Mouse (Mus musculus) forebrain, postnatal 0 days (tissue): ENCODE results near the gene Arfgap3. TPM values are rescaled to one million over a fixed set of nuclear protein-coding genes. Genes with fewer than 3 reads are reported as not detected.

ENCODE experiments used
- ATAC-seq: fragments of 200-750 bp; cut with Nextera tagmentation; 2 replicates; pipeline ENCODE4 v1.8.0; 2017; ENCODE audit warnings: mild to moderate bottlenecking, moderate library complexity
- DNase-seq: peaks from one replicate; pipeline ENCODE4 v3.0.0-alpha.2; 2015
- H3K27ac ChIP-seq: fragments of 300-500 bp; sonication (generic); 2 replicates; pipeline ENCODE4 v1.5.1; 2014; ENCODE audit warnings: low read depth, mild to moderate bottlenecking, antibody characterized with exemption, low read length, moderate library complexity, mixed read lengths
- H3K27me3 ChIP-seq: fragments of 300-500 bp; sonication (generic); 2 replicates; pipeline ENCODE4 v1.6.1; 2014; ENCODE audit warnings: mild to moderate bottlenecking, low read length, mixed read lengths; ENCODE audit not compliant: insufficient read depth
- H3K36me3 ChIP-seq: fragments of 300-500 bp; sonication (generic); 2 replicates; pipeline ENCODE4 v1.6.1; 2014; ENCODE audit warnings: mild to moderate bottlenecking, moderate library complexity; ENCODE audit not compliant: insufficient read depth
- H3K4me1 ChIP-seq: fragments of 300-500 bp; sonication (generic); 2 replicates; pipeline ENCODE4 v1.6.1; 2014; ENCODE audit warnings: antibody characterized with exemption; ENCODE audit not compliant: insufficient read depth
- H3K4me2 ChIP-seq: fragments of 300-500 bp; sonication (generic); 2 replicates; pipeline ENCODE4 v1.6.1; 2014; ENCODE audit warnings: low read depth, mild to moderate bottlenecking, moderate library complexity
- H3K4me3 ChIP-seq: fragments of 300-500 bp; sonication (generic); 2 replicates; pipeline ENCODE4 v1.5.1; 2014; ENCODE audit warnings: low read depth, low read length, mixed read lengths
- H3K9ac ChIP-seq: fragments of 300-500 bp; sonication (generic); 2 replicates; pipeline ENCODE4 v1.6.1; 2014; ENCODE audit warnings: mild to moderate bottlenecking
- H3K9me3 ChIP-seq: fragments of 300-500 bp; sonication (generic); 2 replicates; pipeline ENCODE4 v1.6.1; 2016; ENCODE audit warnings: low read length
- CTCF ChIP-seq: sonication (generic); IDR thresholded peaks from 2 replicates; pipeline ENCODE4 v1.5.1; 2016; ENCODE audit warnings: antibody characterized with exemption, control low read depth, low read depth
- WGBS: fragments of 180-500 bp; shearing (Covaris S2); extraction: QIAGEN DNeasy Blood & Tissue Kit; methylation state at CpG from one replicate; pipeline ENCODE4 v1.1.7; 2014; 5-methylcytosine and 5-hydroxymethylcytosine counted together
- polyA plus RNA-seq: library from polyadenylated mRNA; unstranded; fragments of >200 nt; fragmentation: Nextera tagmentation; extraction: Ambion mirVana; gene quantifications from 2 replicates; pipeline ENCODE4 v1.2.1, GENCODE M21; 2015
- total RNA-seq: library from RNA; depleted of rRNA; stranded (reverse); fragments of >200 nt; gene quantifications from 2 replicates; pipeline ENCODE4 v1.2.3, GENCODE M21; 2014

Gene Arfgap3
- total and polyA plus RNA-seq, 2 experiments from 2014 or later, result 33.7 to 41.0 TPM

DNA sequence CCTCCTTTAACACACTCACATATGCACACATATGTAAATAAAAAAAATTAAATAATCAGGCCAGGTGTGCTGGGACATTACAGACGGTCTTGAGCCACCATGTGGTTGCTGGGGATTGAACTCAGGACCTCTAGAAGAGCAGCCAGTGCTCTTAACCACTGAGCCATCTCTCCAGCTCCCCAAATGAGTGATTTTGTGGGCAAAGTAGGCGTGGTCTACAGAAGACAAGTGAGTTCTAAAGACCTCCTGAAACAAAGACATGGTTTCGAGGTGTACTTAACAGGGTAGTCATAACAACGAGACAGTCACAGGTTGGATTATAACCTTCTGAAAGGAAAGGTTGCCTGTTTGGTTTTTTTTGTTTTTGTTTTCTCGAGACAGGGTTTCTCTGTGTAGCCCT lies 86.6 kb downstream of the Arfgap3 start:
- Histone ChIP-seq H3K27me3 (no peaks in the 10 kb centered on the region), H3K4me1 (no peaks in the 10 kb centered on the region), H3K9me3 (no peaks in the 10 kb centered on the region), H3K4me2 (no peak overlapping the region), H3K36me3 (no peaks in the 10 kb centered on the region), H3K27ac (no peak overlapping the region), H3K9ac (no peak overlapping the region), H3K4me3 (no peak overlapping the region)
- TF ChIP-seq CTCF, result no peak
- no peak for DNase-seq
- ATAC-seq, result no peak
- 75% methylated on average over 5 of the region's 5 CpGs for WGBS

DNA sequence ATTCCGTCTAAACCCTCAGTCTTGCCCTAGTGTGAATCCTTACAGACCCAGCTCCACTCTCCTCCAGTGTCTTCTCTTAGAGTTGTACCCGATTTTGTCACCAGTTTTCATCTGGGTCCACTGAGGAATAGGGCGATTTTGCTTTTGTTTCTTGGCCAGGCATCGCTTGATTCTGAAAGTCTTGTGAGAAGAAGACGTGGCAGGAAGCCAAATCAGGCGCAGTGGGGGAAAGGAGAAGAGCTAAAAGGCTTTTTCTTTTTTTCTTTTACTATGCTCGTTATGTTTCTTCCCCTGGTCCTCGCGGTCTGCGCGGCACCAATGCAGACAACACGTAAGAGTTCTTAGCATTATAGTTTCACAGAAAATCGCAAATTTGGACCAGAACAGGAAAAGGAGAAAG lies 92.1 kb downstream of the Arfgap3 start:
- H3K36me3 ChIP-seq, result no peaks in the 10 kb centered on the region
- ATAC-seq, result no peak
- no peak overlapping the region for H3K9ac ChIP-seq
- 23% methylated on average over 13 of the region's 13 CpGs for WGBS
- H3K27ac ChIP-seq, result no peak overlapping the region
- H3K9me3 ChIP-seq, result no peaks in the 10 kb centered on the region
- no peak overlapping the region for H3K4me3 ChIP-seq
- H3K27me3 ChIP-seq, result no peaks in the 10 kb centered on the region
- TF ChIP-seq CTCF, result no peak
- no peaks in the 10 kb centered on the region for H3K4me1 ChIP-seq
- H3K4me2 ChIP-seq, result peak overlapping the region; percentile 30; the same call in 1 of the 2 replicates
- peak; percentile 59 for DNase-seq

- H3K27ac ChIP-seq, result no peak overlapping the region
- H3K9me3 ChIP-seq, result no peaks in the 10 kb centered on the region
- H3K9ac ChIP-seq, result no peak overlapping the region
- H3K27me3 ChIP-seq, result peaks cover 10% of the 10 kb centered on the region; the same call in 1 of the 2 replicates
- ATAC-seq (no peak), DNase-seq (no peak)
- WGBS, result 92% methylated on average over 4 of the region's 4 CpGs
- no peaks in the 10 kb centered on the region for H3K4me1 ChIP-seq
- no peaks in the 10 kb centered on the region for H3K36me3 ChIP-seq
- TF ChIP-seq CTCF, result no peak
- no peak overlapping the region for H3K4me3 ChIP-seq
- no peak overlapping the region for H3K4me2 ChIP-seq
These were observed 93.6 kb downstream of the Arfgap3 start for GRCm38 (mm10) chr15:83256491-83256890.

DNA sequence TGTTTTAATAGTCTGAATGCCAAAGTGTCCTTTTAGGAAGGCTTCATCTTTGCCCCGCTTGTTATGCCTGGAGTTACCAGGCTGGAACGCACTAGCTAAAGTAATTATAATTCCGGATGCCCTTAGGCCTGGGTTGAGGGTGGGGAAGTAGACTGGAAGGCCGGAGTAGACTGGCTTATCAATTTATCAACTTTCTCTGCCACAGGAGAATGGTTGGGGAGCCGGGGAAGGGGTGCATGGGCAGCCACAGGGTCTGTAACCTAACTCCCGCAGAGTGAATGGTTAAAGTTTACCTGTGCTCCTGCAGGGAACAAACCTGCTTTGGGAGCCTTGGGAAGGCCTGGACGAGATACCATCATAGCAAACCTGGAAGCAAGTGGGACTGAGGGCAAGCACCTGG lies 94.1 kb downstream of the Arfgap3 start:
- H3K9me3 ChIP-seq, result no peaks in the 10 kb centered on the region
- no peak overlapping the region for H3K4me2 ChIP-seq
- H3K4me3 ChIP-seq, result no peak overlapping the region
- H3K27ac ChIP-seq, result no peak overlapping the region
- DNase-seq (no peak), ATAC-seq (no peak)
- H3K9ac ChIP-seq, result no peak overlapping the region
- H3K36me3 ChIP-seq, result no peaks in the 10 kb centered on the region
- TF ChIP-seq CTCF, result no peak
- H3K27me3 ChIP-seq, result peaks cover 13% of the 10 kb centered on the region; the same call in 1 of the 2 replicates
- H3K4me1 ChIP-seq, result no peaks in the 10 kb centered on the region
- 91% methylated on average over 7 of the region's 7 CpGs for WGBS

DNA sequence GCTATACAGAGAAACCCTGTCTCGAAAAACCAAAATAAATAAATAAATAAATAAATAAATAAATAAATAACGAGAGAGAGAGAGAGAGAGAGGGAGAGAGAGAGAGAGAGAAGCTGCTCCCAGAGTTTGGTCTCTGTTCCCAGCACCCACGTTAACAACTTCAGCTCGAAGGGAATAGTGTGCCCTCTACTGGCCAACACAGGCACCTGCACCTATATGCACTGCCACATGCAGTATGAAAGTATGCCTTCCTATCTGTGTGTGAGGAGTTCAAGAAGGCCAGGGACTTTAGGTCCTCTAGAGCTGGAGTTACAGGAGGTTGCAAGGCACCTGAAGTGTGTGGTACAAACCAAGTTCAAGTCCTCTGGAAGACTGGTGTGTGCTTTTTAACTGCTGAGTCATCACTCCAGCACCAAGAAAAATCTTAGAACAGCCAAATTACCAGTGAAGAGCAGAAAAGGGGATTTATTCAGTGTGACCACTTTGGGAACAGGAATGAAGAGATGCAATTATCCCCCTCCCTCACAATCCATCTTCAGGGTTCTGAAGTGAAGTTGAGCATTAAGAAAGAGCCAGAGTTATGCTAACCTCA lies 94.8 kb downstream of the Arfgap3 start:
- WGBS, result 90% methylated on average over 3 of the region's 4 CpGs
- ATAC-seq, result no peak

GRCm38 (mm10) chr15:83254372-83255070 lies 95.5 kb downstream of the Arfgap3 start:
- Histone ChIP-seq H3K4me2 (no peak overlapping the region), H3K36me3 (no peaks in the 10 kb centered on the region), H3K9ac (no peak overlapping the region), H3K4me1 (no peaks in the 10 kb centered on the region), H3K27ac (no peak overlapping the region), H3K27me3 (peaks cover 24% of the 10 kb centered on the region), H3K4me3 (no peak overlapping the region), H3K9me3 (no peaks in the 10 kb centered on the region)
- ATAC-seq, result no peak
- 73% methylated on average over 10 of the region's 10 CpGs for WGBS
- DNase-seq, result no peak
- no peak for TF ChIP-seq CTCF

More for the DNA sequence above, 94.8 kb downstream of the Arfgap3 start:
- H3K9me3 ChIP-seq, result no peaks in the 10 kb centered on the region
- no peak overlapping the region for H3K4me3 ChIP-seq
- no peaks in the 10 kb centered on the region for H3K36me3 ChIP-seq
- no peak overlapping the region for H3K9ac ChIP-seq
- H3K27me3 ChIP-seq, result peaks cover 20% of the 10 kb centered on the region
- no peak for DNase-seq
- TF ChIP-seq CTCF, result peak; percentile 16; the same call in 1 of the 2 replicates
- no peak overlapping the region for H3K4me2 ChIP-seq
- H3K27ac ChIP-seq, result no peak overlapping the region
- no peaks in the 10 kb centered on the region for H3K4me1 ChIP-seq

- Histone ChIP-seq H3K4me2 (no peak overlapping the region), H3K4me1 (no peaks in the 10 kb centered on the region), H3K36me3 (no peaks in the 10 kb centered on the region), H3K4me3 (no peak overlapping the region), H3K9ac (no peak overlapping the region), H3K9me3 (no peaks in the 10 kb centered on the region), H3K27me3 (peaks cover 24% of the 10 kb centered on the region), H3K27ac (no peak overlapping the region)
- DNase-seq (no peak), ATAC-seq (no peak)
- TF ChIP-seq CTCF, result no peak
- WGBS, result 53% methylated on average over 14 of the region's 14 CpGs
These were observed 98.0 kb downstream of the Arfgap3 start for GRCm38 (mm10) chr15:83252060-83252459.
